Mouse (Mus musculus) frontal cortex, postnatal 14 days (tissue): ENCODE results near the gene Pde4dip.

Experiments used
- DNase-seq, 2 experiments: peaks; one replicate each; pipeline ENCODE4 v3.0.0; 2022; ENCODE audit warnings: low spot score in 2 of 2

The Pde4dip gene

DNA sequence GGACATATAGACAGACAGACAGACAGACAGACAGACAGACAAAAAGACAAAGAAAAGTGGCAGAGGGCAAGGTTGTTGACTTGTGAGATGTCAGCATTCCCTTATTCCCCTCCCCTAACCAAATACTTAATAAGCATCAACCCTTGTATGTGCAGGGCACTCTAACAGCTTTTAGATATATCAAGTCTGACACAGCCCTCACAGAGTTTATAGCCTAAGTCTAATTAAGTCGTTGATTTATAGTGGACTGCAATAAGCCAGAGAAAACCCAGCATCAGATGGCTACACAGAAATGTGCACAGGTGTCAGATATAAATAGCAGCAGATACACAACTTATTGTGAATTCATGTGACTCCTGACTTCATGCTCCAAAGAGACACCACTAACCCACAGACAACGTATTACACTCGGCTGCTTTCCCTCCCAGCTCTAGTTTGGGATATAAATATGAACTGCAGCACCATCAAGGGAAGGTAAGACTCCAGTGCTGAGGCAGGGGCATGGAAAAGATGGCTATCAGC, 87.3 kb downstream of the Pde4dip start:
- no peak for DNase-seq

DNA sequence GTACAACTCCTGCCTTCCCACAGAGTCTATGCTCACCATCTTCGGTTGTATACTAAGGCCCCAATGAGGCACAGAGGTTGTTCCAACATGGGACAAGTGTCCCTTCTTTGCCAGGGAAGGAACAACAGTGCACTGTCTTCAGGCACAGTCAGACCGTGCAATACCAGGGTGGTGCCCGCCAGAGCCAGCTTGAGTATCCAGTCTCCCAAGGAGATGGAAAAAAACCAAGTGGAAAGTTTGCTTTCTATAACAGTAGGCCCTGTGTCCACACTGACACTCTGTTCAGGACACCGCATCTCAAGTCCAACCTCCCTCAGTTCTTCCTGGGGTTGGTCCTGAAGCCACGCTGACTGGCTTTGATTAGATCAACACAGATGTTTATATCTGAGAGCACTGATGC, 87.8 kb downstream of the Pde4dip start:
- no peak for DNase-seq

DNA sequence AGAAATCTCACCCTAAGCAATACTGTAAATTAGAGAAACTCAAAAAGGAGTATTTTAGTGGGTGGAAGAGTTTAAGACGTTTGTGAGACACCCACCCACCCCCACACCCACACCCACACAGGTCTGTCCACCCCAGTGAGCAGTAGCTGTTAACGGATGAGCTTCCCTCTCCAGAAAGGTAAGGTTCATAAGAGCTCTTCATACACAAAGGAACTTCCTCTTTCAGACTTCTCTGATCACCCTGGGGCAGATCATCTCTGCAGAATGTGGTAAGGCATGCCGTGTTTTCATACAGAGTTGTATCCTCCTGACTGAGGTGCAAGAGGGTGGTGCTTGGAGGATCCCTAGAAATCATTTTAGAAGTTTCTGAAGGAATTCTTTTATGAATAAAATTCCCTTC, 88.5 kb downstream of the Pde4dip start:
- DNase-seq = no peak

DNA sequence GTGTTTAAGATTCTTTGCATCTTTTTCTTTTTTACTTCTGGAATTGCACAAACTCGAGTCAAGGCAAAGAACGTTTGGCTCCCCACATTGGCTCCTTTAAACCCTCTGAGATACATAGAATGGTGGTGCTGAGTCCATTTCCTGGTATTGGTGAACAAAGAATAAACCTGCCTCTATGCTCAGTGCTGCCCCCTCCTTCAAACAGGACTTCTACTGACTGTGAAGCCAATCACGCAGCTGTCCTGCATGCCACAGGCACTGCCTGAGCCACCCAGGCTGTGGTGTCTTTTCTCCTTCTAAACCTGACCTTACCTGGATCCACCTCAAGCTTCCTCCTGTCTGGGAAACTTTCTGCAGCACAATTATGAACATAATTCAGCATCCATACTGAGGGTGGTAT, 89.2 kb downstream of the Pde4dip start:
- no peak for DNase-seq

DNA sequence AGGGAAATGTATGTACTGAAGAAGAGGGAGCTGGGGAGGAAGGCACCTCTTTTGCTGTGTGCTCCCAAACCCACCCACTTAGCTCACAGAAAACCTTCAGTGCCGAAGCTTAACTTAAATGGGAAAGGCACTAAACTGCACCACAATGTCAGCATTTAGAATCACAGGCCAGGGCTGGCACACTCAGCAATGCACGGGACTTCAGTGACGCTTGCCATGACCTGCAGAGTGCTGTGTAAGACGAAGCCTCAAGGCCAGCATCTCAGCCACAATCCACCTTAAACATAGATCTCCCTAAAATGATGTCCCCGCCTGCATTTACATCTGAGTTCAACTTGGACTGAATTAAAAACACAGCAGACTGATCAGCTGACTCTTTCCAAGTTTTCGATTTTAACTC, 91.1 kb downstream of the Pde4dip start:
- no peak for DNase-seq

DNA sequence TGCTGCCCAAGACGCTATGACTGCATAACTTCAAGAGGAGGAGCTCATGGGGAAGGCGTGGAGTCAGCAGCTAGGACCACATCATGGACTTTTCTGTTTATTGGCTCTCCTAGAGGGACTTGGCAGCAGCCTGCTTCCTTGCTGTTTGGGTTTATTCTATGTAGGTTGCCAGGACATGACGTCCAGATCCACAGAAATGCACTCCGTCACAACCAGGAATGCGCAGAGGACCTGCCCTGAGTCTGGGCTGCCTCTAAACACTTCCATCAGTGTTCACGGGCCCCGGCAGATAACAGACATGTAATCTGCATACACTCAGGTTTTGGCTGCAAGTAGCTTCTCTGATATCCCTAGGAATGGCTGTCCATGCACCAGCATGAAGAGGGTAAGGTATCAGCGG, 94.5 kb downstream of the Pde4dip start:
- no peak for DNase-seq

DNA sequence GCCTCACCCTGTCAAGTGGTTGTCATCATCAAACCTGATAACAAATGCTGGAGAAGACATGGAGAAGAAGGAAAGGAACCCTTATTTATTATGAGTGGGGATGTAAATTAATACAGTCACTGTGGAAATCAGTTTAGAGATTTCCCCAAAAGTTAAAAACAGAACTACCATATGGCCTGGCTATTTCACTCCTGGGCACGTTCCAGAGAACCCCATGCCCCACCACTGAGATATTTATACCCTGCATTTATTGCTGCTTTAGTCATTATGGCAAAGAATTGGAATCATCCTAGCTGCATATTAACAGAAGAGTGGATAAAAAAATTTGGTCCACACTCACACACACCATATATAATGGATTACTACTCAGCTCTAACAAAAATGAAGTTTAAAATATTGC, 98.4 kb downstream of the Pde4dip start:
- DNase-seq = no peak

DNA sequence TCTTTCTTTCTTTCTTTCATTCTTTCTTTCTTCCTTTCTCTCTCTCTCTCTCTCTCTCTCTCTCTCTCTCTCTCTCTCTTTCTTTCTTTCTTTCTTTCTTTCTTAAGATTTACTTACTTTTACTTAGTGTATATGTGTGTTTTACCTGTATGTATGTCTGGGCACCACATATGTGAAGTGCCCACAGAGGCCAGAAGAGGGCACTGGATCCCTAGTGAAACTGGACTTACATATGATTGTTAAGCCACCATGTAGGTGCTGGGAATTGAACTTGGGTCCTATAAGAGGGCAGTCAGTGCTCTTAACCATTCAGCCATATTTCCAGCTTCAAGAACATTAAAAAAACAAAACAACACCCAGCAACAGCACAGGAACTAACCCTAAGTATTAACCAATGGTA, 99.2 kb downstream of the Pde4dip start:
- DNase-seq = no peak

DNA sequence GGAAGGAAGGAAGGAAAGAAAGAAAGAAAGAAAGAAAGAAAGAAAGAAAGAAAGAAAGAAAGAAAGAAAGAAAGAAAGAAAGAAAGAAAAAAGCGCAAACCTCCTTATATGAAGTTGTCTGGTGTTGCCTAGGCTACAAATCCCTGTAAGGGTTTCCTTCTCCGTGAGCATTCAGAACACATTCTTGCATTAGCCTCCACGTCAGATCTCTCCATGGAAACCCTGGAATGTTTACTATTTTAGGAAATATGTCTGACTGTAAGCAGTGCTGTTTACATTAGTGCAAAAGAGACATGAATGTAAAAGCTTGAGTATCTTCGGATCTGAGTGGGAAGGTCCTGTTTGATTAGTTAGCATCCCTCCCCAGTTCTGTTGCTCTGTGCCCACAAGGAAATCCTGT, 112.3 kb downstream of the Pde4dip start:
- DNase-seq = no peak

DNA sequence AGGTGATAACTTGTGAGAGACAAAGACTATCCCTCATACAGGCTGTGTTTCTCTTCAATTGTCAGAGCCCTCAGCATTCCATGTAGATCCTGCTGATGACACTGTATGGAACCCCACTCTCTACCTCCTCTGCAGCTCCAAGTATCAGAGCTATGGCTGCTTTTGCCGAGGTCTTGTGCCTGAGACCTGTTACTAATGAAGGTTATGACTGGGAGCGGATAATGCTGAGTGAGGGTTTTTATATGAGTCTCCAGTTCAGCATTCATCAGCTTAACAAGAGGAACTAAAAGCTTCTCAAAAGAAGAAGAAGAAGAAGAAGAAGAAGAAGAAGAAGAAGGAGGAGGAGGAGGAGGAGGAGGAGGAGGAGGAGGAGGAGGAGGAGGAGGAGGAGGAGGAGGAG, 112.8 kb downstream of the Pde4dip start:
- no peak for DNase-seq

DNA sequence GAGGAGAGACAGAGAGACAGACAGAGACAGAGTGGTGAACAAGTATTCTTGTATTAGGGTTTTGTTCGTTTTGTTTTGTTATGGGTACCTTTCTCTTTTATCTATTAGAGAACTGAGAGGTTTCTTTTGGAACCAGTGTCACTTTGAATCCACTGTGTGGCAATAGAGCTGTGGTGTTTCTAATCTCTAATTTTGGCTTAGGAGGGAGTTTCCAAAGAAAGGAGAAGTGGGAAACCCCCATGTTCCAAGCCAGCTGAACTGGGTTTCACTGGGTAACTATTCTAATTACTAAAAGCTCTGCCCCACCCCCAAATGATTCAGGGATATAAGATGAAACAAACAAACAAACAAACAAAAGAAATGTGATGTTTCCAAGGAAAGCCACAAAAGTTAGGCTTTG, 113.6 kb downstream of the Pde4dip start:
- no peak for DNase-seq

DNA sequence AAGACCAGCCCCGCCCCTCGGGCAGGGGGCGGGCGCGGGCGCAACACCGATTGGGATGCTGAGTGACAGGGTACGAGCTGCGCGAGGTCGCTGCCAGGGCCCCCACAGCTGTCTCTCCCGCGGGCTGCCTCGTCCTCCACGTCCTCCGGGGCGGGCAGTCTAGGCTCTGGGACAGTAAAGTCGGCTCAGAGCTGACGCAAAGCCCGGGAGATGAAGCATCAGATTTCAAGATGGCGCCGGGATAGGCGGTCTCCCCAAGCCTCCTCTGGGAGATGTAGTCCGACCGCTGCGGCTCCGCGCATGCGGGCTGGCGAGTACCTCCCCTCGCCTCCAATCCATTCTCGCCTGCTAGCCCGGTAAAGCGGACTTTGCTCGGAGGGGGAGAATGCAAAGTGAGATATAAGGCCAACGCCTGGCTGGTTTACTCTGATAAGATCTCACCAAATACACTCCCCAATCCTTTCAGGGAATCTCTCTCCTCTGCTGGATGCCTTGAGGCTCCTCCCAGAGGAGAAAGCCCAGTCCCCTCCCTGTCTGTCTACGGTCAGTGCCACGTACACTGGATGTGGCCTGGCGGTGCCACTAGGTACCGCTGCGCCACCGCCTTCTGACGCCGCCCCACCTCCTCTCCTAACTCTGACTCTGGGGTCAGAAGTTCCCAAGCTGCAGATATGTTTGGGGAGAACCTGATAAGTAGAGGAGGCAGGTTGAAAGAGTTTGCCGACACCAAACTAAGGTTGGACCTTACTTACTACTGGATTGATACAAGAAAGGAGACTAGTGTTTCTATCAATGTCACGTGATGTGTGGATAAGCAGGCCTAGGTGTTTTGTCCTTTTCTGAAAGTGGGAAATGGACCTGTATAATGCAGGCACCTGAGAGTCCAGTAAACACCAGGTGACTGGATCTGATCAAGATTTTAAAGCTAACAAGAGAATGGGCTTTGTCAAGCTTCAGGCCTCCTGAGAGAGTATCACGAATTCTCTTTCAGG, 120.4 kb downstream of the Pde4dip start:
- peak; percentile 87 for DNase-seq

DNA sequence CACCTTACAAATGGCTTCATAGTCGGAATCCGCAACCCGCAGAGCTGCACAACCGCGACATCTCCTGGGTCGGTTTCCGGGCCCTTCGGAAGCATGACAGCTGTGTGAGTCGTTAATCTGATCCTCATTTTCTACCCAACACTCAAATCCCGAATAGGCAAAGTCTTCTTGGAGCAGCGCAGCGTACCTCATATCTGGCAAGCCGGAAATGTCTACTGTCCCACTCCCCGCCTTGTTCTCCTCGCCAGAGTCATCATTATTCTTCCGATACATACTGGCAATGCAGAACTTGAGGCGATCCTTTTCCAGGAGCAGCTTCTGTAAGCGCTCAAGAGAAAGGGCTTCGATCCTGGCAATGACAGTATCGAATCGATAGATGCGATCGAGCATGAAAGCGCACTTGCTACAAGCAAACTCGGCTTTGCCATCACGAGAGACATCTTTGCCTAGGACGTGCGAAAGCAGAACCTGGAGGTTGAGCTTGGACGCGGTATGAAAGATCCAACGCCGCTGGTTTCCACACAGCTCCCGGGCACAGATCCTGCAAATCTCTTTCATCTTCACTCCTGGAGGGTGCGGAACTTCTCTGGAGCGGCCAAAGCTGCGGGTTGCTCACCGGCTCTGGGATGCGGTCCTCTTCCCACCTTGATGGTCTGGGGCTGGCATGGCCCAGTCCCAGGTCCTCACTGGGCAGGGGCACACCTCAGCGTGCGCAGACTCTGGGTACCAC, 121.3 kb downstream of the Pde4dip start:
- no peak for DNase-seq

DNA sequence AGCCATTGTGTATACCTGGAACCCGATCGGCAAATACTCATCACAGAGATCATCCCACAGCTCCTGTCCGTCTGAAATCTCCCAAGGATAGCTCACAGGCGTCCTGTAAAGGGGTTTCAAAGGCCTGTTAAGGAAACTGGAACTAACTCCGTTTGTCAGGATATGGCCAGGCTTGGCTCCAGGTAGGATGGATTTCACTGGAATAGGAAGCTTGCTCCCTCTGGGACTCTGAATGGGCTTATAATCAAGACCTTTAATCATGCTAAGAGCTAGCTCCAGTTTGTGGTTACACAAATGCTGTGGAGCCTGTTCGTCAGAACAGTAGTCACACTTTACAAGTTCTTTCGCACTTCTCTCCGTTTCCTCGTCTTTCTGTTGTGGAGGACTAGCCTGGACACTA, 122.0 kb downstream of the Pde4dip start:
- DNase-seq = no peak

DNA sequence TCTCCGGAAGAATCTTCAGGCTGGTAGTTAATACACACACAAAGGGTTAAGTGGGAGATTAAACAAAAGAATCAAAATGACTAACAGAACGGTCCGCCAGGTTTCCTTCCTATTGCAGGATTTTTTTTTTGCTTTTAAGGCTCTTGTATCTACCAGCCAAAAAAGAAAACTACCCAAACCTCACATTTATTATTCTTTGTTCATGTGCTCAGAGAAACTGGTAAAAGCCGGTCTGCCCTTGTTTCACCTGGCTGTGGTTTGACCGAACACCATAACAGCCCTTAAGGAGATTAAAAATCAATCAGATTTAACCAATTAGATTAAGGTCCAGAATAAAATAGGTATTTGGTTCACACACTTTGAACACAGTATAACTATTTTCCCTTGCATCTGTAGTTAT, 124.4 kb downstream of the Pde4dip start:
- no peak for DNase-seq

DNA sequence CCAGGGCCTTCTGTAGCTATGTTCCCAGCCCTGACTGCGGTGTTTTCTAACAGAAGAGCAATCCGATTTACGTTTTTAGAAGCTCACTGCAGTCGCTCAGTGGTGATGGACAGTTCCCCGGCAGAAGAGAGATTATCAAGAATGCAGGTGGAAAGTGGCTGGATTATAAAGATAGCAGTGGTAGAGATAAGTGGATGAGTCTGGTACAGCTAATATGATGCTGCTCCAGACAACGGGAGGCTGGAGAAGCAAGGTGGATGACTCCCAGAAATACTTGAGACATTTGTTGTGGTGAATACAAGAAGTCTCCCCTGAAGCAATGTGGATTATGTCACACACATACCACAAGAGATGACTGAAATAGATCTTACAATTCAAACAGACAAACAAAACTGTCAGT, 126.6 kb downstream of the Pde4dip start:
- no peak for DNase-seq

DNA sequence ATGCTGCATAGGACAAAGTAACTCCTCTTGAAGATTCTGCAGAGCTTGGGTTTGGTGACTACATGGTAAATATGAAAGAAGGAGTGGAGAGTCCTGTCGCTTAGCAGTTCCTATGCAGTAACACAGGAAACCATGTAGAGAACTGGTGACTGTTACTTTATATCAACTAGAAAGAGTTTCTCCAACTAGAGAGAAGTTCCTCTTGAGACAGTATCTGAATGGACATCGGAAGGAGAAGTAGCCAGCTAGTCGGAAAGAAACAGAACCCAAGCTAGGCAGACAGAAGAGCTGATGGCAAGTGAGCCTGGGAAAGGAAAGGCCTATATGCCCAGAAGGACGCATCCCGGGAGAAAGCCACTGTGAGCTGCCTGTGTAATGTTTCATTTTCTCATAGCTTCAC, 127.3 kb downstream of the Pde4dip start:
- DNase-seq = no peak

DNA sequence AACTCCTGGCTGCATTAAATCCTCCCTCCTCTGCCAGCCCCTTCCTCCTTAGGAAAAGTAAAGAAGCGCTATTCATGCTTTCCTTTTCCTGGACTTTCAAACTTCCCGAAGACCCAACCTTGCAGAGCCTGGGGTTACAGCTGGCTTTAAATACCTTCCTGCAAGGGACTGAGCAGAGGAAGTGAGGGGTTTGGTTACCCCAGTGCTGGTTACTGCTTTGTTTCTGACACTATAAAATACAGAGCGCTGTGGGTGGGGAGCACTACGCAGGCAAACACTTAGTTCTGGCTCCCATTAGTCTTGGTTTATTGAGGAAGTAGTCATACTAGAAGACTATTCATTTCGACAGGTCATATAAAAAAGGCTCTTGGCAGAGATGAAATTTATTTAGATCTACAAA, 128.7 kb downstream of the Pde4dip start:
- DNase-seq = no peak

DNA sequence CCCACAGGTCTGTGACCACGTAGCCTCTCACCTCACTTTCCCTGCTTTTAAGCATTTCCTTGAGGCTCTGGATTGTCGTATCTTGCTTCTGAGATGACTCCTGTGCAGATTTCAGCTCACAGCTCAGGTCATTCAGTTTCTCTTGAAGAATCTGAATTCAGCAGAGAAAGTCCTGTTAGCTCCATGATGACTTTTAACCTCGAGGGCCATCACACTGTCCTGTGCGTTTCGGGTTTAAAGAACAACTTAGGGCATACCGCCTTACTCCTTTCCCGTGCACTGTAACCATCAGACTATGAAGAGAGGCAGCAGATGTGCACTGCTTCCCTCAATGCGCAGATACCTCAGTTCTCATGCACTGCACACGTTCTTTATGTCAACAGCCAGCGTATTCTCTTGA, 131.0 kb downstream of the Pde4dip start:
- DNase-seq = no peak

DNA sequence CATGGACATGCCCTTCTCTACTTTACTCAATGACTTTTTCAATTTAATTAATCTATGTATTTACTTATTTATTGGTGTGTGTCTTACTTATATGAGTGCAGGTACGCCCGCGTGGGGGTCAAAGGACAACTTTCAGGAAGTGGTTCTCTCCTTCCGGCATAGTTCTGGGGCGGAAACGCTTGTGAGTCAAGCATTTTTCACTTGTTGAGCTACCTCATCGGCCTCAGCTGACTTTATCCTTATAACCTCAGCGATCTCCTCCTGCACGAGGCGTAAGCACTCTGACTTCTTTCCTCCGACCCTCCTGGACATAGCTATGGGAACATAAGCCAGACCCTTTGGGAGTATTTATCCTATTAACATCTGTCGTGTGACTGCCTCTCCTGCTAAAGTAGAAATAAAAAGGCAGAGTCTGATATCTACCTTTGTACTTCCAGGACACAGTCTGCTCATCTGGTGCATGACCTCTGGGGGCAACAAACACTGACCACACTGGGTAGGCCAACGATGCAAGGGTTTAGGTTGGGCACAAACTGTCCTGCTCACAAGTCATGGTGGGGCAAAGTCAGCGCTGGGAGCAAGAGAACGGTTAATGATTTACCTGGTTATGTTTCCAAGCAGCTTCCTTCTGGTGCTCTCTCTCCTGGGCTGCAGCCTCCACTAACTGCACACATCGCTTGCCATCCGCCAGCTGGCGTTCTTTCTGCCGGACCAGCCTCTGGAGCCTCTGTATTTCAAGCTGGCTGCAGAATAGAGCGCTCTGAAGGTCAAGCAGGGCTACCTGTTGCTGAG, 132.0 kb downstream of the Pde4dip start:
- no peak for DNase-seq

DNA sequence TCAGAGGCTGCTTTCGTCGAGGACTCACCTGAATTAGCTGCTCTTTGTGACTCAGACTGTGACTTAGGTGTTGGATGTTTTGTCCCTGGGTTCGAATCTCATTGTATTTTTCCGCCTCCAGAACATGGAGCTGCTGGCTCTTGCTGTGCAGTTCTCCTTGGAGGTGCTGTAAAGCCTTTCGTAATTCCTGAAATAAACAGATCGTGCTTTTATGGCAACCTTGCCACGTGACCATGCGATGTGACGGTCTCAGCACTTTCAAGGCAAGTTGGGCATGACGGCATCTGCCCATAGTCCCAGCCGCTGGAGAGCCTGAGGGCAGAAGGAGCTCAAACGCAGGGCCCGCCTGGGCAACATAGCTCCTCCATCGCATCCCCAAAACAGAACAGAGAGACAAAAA, 133.1 kb downstream of the Pde4dip start:
- DNase-seq = no peak

DNA sequence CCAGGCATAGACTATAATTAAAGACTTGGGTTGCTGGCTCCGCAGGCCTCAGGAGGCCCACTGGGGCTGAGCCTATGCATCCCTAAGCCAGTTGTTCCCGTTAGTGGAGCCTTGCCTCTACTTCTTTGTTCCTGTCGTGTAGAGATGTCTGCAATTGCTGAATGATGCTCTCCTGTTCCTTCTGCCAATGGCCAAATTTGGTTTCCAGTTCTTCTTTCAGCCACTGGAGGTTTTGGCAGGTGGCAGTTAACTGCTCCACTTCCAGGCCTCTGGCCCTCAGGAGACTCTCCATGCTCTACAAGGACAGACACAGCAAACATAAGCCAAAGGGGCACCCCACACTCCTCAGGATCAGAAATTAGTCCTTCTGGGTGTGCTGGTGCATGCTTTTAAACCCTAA, 135.6 kb downstream of the Pde4dip start:
- DNase-seq = no peak
